16 mouse cellular contexts compared by ENCODE assay signal in the genomic region with DNA sequence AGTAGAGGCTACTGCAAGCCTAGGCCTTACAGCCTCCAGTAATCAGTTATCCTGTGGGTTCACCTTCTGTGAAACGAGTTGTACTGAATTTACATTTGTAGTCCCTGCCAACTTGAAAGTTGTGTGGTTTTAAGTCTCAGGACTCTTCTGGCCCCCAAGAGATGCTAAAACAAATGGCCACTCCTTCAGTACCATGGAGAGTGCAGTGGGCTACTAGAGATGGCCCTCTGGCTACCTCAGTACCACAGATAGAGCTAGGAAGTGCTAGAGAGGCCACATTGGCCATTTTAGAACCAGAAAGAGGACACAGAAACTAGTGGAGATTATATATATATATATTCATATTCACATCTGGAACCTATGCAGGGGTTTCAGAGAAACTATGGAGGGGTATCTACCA. TPM values are rescaled to one million over a fixed set of nuclear protein-coding genes. Genes with fewer than 3 reads are reported as not detected.
DNase-seq lines count a peak whose midpoint lies in the region; ATAC-seq and TF ChIP-seq lines count a peak whose summit lies in the region.
"Had no signal": no experiment of that assay in that cellular context is flagged by ENCODE, and none has a peak within 500 bp of the region (broad histone marks: within the 10 kb centered on the region; RNA-seq: fewer than 3 reads in every experiment).

No protein-coding gene starts in this region.

- H3K27me3 ChIP-seq in kidney, postnatal 0 days (ENCODE audit: insufficient read depth, low read length): no peaks in the 10 kb centered on the region
- no peaks in the 10 kb centered on the region for H3K27me3 ChIP-seq in forebrain, embryonic 11.5 days (ENCODE audit: control insufficient read depth, insufficient read depth, low read length)
- H3K27me3 ChIP-seq in hindbrain, postnatal 0 days (ENCODE audit: insufficient read depth, low read length): no peaks in the 10 kb centered on the region
- no peaks in the 10 kb centered on the region for H3K27me3 ChIP-seq in neural tube, embryonic 14.5 days (ENCODE audit: control insufficient read depth, insufficient read depth, low read length)
- H3K27me3 ChIP-seq: limb, embryonic 15.5 days had no signal

- H3K4me1 ChIP-seq in kidney, postnatal 0 days (replicated peaks; ENCODE audit: insufficient read depth, low read length): peaks cover 30% of the 10 kb centered on the region
- H3K4me1 ChIP-seq in forebrain, embryonic 11.5 days (replicated peaks; ENCODE audit: control insufficient read depth, insufficient read depth, low read length): peaks cover 51% of the 10 kb centered on the region
- H3K4me1 ChIP-seq in hindbrain, postnatal 0 days (ENCODE audit: insufficient read depth, low read length): peaks cover 47% of the 10 kb centered on the region
- peaks cover 69% of the 10 kb centered on the region for H3K4me1 ChIP-seq in neural tube, embryonic 14.5 days (ENCODE audit: control insufficient read depth, insufficient read depth, low read length)

- H3K27ac ChIP-seq in kidney, postnatal 0 days: peak overlapping the region; percentile 88
- H3K27ac ChIP-seq in forebrain, embryonic 11.5 days (ENCODE audit: low read depth, low read length): peak overlapping the region; percentile 100
- peak overlapping the region; percentile 96 for H3K27ac ChIP-seq in hindbrain, postnatal 0 days
- peak overlapping the region; percentile 86 for H3K27ac ChIP-seq in neural tube, embryonic 14.5 days (ENCODE audit: low read depth, low read length)
- H3K27ac ChIP-seq: limb, embryonic 15.5 days; macrophage had no signal

- ATAC-seq in kidney, postnatal 0 days (replicated peaks; ENCODE audit: low FRiP score, low read depth): no peak
- ATAC-seq in forebrain, embryonic 11.5 days (replicated peaks; ENCODE audit: low FRiP score): no peak
- no peak for ATAC-seq in hindbrain, postnatal 0 days
- no peak for ATAC-seq in neural tube, embryonic 14.5 days (ENCODE audit: low read depth)
- no peak for ATAC-seq in megakaryocyte progenitor cell, adult 5-6 weeks (replicated peaks; ENCODE audit: poor library complexity)

- peaks cover 14% of the 10 kb centered on the region for H3K36me3 ChIP-seq in kidney, postnatal 0 days (ENCODE audit: insufficient read depth, low read length)
- peaks cover 9% of the 10 kb centered on the region for H3K36me3 ChIP-seq in forebrain, embryonic 11.5 days (ENCODE audit: control insufficient read depth, insufficient read depth, low read length)
- H3K36me3 ChIP-seq in hindbrain, postnatal 0 days (ENCODE audit: insufficient read depth, low read length): peaks cover 12% of the 10 kb centered on the region
- peaks cover 15% of the 10 kb centered on the region for H3K36me3 ChIP-seq in neural tube, embryonic 14.5 days (ENCODE audit: control insufficient read depth, insufficient read depth, low read length)

- no peaks in the 10 kb centered on the region for H3K9me3 ChIP-seq in kidney, postnatal 0 days (replicated peaks; ENCODE audit: low read length)
- no peaks in the 10 kb centered on the region for H3K9me3 ChIP-seq in forebrain, embryonic 11.5 days (ENCODE audit: control insufficient read depth, low read length)
- H3K9me3 ChIP-seq in hindbrain, postnatal 0 days (ENCODE audit: low read length): no peaks in the 10 kb centered on the region
- no peaks in the 10 kb centered on the region for H3K9me3 ChIP-seq in neural tube, embryonic 14.5 days (ENCODE audit: control insufficient read depth, low read length)
- H3K9me3 ChIP-seq: G1E; limb, embryonic 15.5 days had no signal

- 68% methylated on average over 1 of the region's 1 CpGs for WGBS in kidney, postnatal 0 days
- WGBS in forebrain, embryonic 11.5 days: 35% methylated on average over 1 of the region's 1 CpGs
- WGBS in hindbrain, postnatal 0 days: 19% methylated on average over 1 of the region's 1 CpGs
- WGBS in neural tube, embryonic 14.5 days: 37% methylated on average over 1 of the region's 1 CpGs

- intact Hi-C loops in left cerebral cortex, postnatal 25 days (cut with DNase I): loop anchor here (10.0 kb wide), 1 partner anchor 927 kb away; no protein-coding TSS in a partner anchor

- no peak overlapping the region for H3K4me2 ChIP-seq in kidney, postnatal 0 days (ENCODE audit: low read length)
- H3K4me2 ChIP-seq in forebrain, embryonic 11.5 days (ENCODE audit: low read depth, low read length, severe bottlenecking): peak overlapping the region; percentile 75
- H3K4me2 ChIP-seq in hindbrain, postnatal 0 days (ENCODE audit: low read depth, low read length): peak overlapping the region; percentile 25
- H3K4me2 ChIP-seq in neural tube, embryonic 14.5 days (ENCODE audit: low read depth, low read length): peak overlapping the region; percentile 64; the same call in 1 of the 2 replicates
- H3K4me2 ChIP-seq: limb, embryonic 15.5 days had no signal

- no peak for TF ChIP-seq CTCF in kidney, postnatal 0 days (IDR thresholded peaks at IDR 0.05; ENCODE audit: low read depth)
- no peak for TF ChIP-seq CTCF in hindbrain, postnatal 0 days (IDR thresholded peaks at IDR 0.05; ENCODE audit: low read depth)

- DNase-seq in kidney, postnatal 0 days (ENCODE audit: low spot score): no peak
- no peak for DNase-seq in kidney, adult 8-10 months
- DNase-seq in forebrain, embryonic 11.5 days (ENCODE audit: low spot score): no peak
- DNase-seq in hindbrain, postnatal 0 days (ENCODE audit: low spot score): no peak
- no peak for DNase-seq in left cerebral cortex, postnatal 25 days (ENCODE audit: low spot score in 2 of 2)
- no peak for DNase-seq in left cerebral cortex, adult 18-20 months (ENCODE audit: low spot score in 2 of 2)
- DNase-seq: gastrocnemius, postnatal 14 days; kidney, postnatal 25 days had no signal

- H3K4me3 ChIP-seq in kidney, postnatal 0 days (replicated peaks; ENCODE audit: low read depth, low read length): no peak overlapping the region
- H3K4me3 ChIP-seq in forebrain, embryonic 11.5 days (ENCODE audit: low read depth, low read length): no peak overlapping the region
- H3K4me3 ChIP-seq in hindbrain, postnatal 0 days (ENCODE audit: low read length): no peak overlapping the region
- H3K4me3 ChIP-seq in neural tube, embryonic 14.5 days (ENCODE audit: low read depth, low read length): no peak overlapping the region
- H3K4me3 ChIP-seq: limb, embryonic 15.5 days had no signal

- H3K9ac ChIP-seq in kidney, postnatal 0 days (ENCODE audit: low read depth, low read length): no peak overlapping the region
- H3K9ac ChIP-seq in forebrain, embryonic 11.5 days (ENCODE audit: low read length): peak overlapping the region; percentile 41
- no peak overlapping the region for H3K9ac ChIP-seq in hindbrain, postnatal 0 days (replicated peaks; ENCODE audit: low read length)
- no peak overlapping the region for H3K9ac ChIP-seq in neural tube, embryonic 14.5 days (replicated peaks; ENCODE audit: low read depth, low read length)
- H3K9ac ChIP-seq: limb, embryonic 15.5 days had no signal

RNA-seq across cellular contexts. Expression of gene Tmem253, which starts 3.8 kb away (rescaled TPM):
- 1.7 and 2.3 TPM in 2 replicates for polyA plus RNA-seq in kidney, postnatal 0 days (2015; fragmentation: Nextera tagmentation; extraction: Ambion mirVana)
- 0.92 and 0.95 TPM in 2 replicates for polyA plus RNA-seq in forebrain, embryonic 11.5 days (2014; fragmentation: Nextera tagmentation; extraction: Ambion mirVana)
- not detected in 2 replicates for total RNA-seq in hindbrain, postnatal 0 days (2014; rRNA removed)
- 0.51 and 0.53 TPM in 2 replicates for polyA plus RNA-seq in hindbrain, postnatal 0 days (2015; fragmentation: Nextera tagmentation; extraction: Ambion mirVana)
- 0.47 and 0.66 TPM in 2 replicates for polyA plus RNA-seq in neural tube, embryonic 14.5 days (2014; fragmentation: Nextera tagmentation; extraction: Ambion mirVana)
- total RNA-seq in left cerebral cortex, postnatal 25 days (2021): under 1 TPM in 1 of 2 experiments, not detected in 1; 0.60 TPM
- under 1 TPM; 0.28 to 0.56 TPM for total RNA-seq in left cerebral cortex, adult 18-20 months (2021)
- 0.30 TPM in 1 of 2 replicates, not detected in the other for total RNA-seq in megakaryocyte progenitor cell, adult 5-6 weeks (2015)
- not detected in 2 replicates for total RNA-seq in megakaryocyte progenitor cell, adult 5-6 weeks (2017)

RNA-seq across cellular contexts. Expression of gene Zfp219, which starts 8.8 kb away (rescaled TPM):
- 34.0 and 35.8 TPM in 2 replicates for polyA plus RNA-seq in kidney, postnatal 0 days (2015; fragmentation: Nextera tagmentation; extraction: Ambion mirVana)
- 105 and 116 TPM in 2 replicates for polyA plus RNA-seq in forebrain, embryonic 11.5 days (2014; fragmentation: Nextera tagmentation; extraction: Ambion mirVana)
- 91.7 and 98.7 TPM in 2 replicates for total RNA-seq in hindbrain, postnatal 0 days (2014; rRNA removed)
- polyA plus RNA-seq in hindbrain, postnatal 0 days (2015; fragmentation: Nextera tagmentation; extraction: Ambion mirVana): 25.8 and 31.0 TPM in 2 replicates
- polyA plus RNA-seq in neural tube, embryonic 14.5 days (2014; fragmentation: Nextera tagmentation; extraction: Ambion mirVana): 24.1 and 27.4 TPM in 2 replicates
- 10 to 100 TPM; 32.0 to 36.3 TPM for total RNA-seq in left cerebral cortex, postnatal 25 days (2021)
- 10 to 100 TPM; 40.6 to 41.3 TPM for total RNA-seq in left cerebral cortex, adult 18-20 months (2021)
- total RNA-seq in megakaryocyte progenitor cell, adult 5-6 weeks (2015): 6.5 and 8.5 TPM in 2 replicates
- 8.2 and 15.1 TPM in 2 replicates for total RNA-seq in megakaryocyte progenitor cell, adult 5-6 weeks (2017)

RNA-seq across cellular contexts. Expression of gene Arhgef40, which starts 27.2 kb away (rescaled TPM):
- 58.0 and 61.3 TPM in 2 replicates for polyA plus RNA-seq in kidney, postnatal 0 days (2015; fragmentation: Nextera tagmentation; extraction: Ambion mirVana)
- polyA plus RNA-seq in forebrain, embryonic 11.5 days (2014; fragmentation: Nextera tagmentation; extraction: Ambion mirVana): 93.3 and 99.7 TPM in 2 replicates
- total RNA-seq in hindbrain, postnatal 0 days (2014; rRNA removed): 113 and 124 TPM in 2 replicates
- 56.4 and 61.8 TPM in 2 replicates for polyA plus RNA-seq in hindbrain, postnatal 0 days (2015; fragmentation: Nextera tagmentation; extraction: Ambion mirVana)
- 66.5 and 73.8 TPM in 2 replicates for polyA plus RNA-seq in neural tube, embryonic 14.5 days (2014; fragmentation: Nextera tagmentation; extraction: Ambion mirVana)
- 10 to 100 TPM; 26.3 to 28.5 TPM for total RNA-seq in left cerebral cortex, postnatal 25 days (2021)
- total RNA-seq in left cerebral cortex, adult 18-20 months (2021): 10 to 100 TPM; 23.4 to 28.6 TPM
- 3.0 and 9.1 TPM in 2 replicates for total RNA-seq in megakaryocyte progenitor cell, adult 5-6 weeks (2015)
- 5.0 and 15.2 TPM in 2 replicates for total RNA-seq in megakaryocyte progenitor cell, adult 5-6 weeks (2017)

RNA-seq across cellular contexts. Expression of gene Olfr221, which starts 30.6 kb away (rescaled TPM):
- polyA plus RNA-seq in kidney, postnatal 0 days (2015; fragmentation: Nextera tagmentation; extraction: Ambion mirVana): not detected in 2 replicates
- not detected in 2 replicates for polyA plus RNA-seq in forebrain, embryonic 11.5 days (2014; fragmentation: Nextera tagmentation; extraction: Ambion mirVana)
- not detected in 2 replicates for total RNA-seq in hindbrain, postnatal 0 days (2014; rRNA removed)
- not detected in 2 replicates for polyA plus RNA-seq in hindbrain, postnatal 0 days (2015; fragmentation: Nextera tagmentation; extraction: Ambion mirVana)
- not detected in 2 replicates for polyA plus RNA-seq in neural tube, embryonic 14.5 days (2014; fragmentation: Nextera tagmentation; extraction: Ambion mirVana)
- total RNA-seq in left cerebral cortex, postnatal 25 days (2021): not detected
- not detected for total RNA-seq in left cerebral cortex, adult 18-20 months (2021)
- total RNA-seq in megakaryocyte progenitor cell, adult 5-6 weeks (2015): not detected in 2 replicates
- not detected in 2 replicates for total RNA-seq in megakaryocyte progenitor cell, adult 5-6 weeks (2017)
- total RNA-seq: gastrocnemius, postnatal 14 days; heart, postnatal 25 days had no signal
- polyA plus RNA-seq: embryonic facial prominence, embryonic 14.5 days; G1E; limb, embryonic 15.5 days; macrophage; spleen, adult 2 months had no signal
